Mouse (Mus musculus): ENCODE data around the gene Vmn2r90. TPM values are rescaled to one million over a fixed set of nuclear protein-coding genes. Genes with fewer than 3 reads are reported as not detected.
"Not testable (repeated sequence)": the region's sequence is repeated elsewhere in the genome, so short reads cannot be mapped to it uniquely, and the experiment has no call there.

Gene Vmn2r90
- total RNA-seq (2021): not detected
- long read RNA-seq, experiment 1: 0 reads
- long read RNA-seq, experiment 2: 0 reads

DNA sequence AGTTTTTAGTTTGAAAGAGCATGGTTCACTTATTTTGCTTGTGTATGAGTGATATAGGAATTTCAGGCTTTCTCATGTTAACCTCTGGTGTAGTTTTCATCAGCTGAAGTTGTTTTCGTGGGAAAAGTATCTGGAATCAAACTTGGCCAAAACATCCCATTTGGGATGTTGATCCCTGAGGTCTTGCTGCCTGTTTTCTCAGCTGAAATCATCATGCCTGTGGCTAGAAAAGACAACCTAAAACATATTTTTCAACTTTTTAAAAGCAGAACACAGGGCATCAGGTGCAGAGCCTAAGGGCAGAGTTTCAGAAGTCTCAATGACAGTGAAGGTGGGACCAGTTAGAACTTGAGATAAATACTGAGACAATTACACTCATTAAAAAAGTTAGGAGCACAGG is at the start of gene Vmn2r90:
Gene Vmn2r90, plus strand, starts transcription at position 301 of the 400 bp plus-strand sequence.
- DNase-seq (ENCODE audit: low spot score in 2 of 2): no peak

DNA sequence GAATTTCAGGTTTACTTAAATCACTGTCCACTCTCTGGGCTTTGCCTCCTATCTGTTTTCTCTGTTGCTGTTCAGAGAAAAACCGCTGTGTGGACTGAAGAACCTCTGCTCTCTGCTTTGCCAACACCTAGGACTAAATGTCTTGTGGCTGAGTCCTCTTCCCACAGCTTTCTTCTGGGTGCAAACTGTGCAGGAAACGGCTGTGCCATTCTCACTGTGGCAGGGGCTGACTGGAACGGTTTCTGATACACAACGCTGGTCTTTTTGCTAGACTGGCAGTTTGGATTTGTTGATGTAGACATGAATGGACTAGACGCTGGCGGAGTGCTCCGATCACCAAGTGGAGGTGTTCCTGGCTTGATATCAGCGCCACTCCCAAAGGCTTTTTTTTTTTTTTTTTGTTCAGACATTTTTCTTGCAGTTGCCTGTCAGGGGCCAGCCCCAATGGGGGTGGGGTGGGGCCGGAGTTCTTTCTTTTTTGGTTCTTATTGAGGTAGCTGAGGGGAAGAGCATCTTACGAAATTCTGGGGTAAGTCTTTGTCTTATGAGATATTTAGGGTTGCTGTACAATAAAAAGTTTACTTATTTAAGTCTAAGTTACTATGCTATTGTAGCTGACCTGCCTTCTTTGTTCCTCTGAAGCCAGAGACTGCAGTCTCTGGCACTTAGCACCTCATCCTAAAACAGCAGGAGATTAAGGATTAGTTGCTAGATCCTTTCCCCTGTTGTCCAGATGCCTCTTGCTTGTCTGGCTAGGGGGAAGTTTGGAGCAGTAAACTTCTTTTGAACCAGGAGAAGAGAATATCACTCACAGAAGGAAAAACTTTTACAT is 48.3 kb upstream of the Vmn2r90 start:
- DNase-seq (ENCODE audit: low spot score in 2 of 2): no peak

DNA sequence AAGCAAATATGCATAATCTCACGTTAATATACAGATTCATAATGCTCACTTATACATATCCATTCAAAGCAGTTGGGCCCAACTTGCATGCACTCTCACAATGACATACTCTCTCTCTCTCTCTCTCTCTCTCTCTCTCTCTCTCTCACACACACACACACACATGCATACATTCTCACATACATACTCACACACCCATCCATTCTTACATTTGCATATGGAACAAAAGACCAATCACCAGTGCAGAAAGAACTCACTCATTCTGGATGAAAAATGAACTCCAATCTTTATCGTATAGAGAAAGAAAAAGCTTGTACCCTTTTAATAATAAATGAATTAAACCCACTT is 47.7 kb upstream of the Vmn2r90 start:
- no peak for DNase-seq (ENCODE audit: low spot score in 2 of 2)

DNA sequence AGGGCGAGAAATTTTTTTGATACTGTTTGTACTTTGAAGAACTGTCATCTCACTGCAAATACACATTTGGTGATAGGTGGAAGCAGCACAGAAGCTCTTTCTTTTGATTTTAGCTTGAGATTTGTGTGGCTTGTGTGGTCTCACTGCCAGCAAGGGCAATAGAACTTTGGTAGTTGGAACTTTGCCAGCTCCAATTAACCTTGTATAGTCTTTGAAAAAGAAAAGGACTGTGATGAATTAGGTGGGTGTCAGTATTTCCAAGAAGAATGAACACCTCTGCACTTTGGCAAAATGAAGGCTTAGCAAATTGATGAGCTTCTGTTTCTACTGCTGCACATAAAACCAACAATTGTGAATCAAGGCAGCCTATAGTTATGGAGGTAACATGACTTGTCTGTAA is 24.8 kb upstream of the Vmn2r90 start:
- no peak for DNase-seq (ENCODE audit: low spot score in 2 of 2)

DNA sequence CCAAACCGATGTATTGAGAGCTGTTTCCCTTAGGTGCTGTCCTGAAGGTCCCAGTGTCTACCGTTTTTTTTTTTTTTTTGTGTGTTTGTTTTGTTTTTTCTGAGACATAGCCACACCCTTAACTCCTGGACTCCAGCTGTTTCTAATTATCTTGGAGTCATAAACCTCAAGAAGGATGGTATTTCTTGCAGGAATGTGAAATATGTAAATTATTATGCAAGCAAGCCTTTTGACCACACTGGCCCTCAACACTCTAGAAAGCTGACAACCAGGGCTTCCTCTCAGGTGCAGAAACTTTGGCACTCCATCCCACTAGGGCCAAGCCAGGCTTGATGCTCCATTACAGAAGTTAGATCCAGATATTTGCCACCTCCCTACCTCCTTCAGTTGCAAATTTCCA is 12.9 kb upstream of the Vmn2r90 start:
- no peak for DNase-seq (ENCODE audit: low spot score in 2 of 2)

DNA sequence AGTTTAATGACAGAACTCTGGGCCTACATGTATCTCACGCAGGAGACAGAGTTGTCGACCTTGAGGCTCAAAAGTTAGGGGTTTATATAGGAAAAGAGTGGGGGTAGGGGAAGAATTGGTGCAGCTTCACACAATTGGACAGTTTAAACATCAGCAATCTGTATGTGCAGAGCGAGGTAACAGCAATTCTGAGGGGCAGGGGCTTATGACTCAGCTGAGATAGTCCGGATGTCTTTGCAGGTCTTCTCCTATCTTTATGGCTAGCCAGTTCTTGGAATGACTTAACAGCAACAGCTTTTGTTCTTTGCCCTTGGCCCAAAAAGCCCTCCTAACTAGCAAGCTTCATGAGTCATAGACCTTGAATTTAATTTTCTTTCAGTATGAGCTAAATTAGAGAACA is 28.8 kb downstream of the Vmn2r90 start:
- not testable (repeated sequence) for DNase-seq (ENCODE audit: low spot score in 2 of 2)

DNA sequence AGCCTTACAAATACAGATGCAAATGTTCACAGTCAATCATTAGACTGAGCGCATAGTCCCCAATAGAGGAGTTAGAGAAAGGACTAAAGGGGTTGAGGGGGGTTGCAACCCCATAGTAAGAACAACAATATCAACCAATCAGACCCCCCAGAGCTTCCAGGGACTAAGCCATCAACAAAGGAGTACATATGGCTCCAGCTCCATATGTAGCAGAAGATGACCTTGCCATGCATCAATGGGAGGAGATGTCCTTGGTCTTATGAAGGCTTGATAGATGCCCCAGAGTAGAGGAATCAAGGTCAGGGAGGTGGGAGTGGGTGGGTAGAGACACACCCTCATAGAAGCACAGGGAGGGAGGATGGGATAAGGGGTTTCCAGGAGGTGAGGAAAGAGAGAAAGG is 35.1 kb downstream of the Vmn2r90 start:
- no peak for DNase-seq (ENCODE audit: low spot score in 2 of 2)

DNA sequence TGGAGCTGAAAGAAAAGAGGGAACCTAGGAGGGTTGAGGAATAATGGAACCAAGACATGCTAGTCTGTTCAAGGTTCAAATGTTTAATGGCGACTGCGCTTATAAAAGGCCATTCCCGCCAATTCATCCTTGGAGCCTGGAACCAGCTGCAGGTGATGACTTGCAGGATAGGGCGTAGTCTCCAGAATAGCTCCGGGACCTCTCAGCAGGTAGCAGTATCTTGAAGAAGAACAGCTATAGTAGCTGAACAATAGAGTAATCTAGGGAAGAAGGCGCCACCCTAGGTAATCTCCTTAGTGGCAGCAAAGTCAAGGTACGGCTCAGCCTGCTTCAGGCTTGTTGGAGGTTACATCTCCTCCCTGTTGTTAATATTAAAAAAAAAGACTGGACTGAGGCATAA is 35.8 kb downstream of the Vmn2r90 start:
- not testable (repeated sequence) for DNase-seq (ENCODE audit: low spot score in 2 of 2)

DNA sequence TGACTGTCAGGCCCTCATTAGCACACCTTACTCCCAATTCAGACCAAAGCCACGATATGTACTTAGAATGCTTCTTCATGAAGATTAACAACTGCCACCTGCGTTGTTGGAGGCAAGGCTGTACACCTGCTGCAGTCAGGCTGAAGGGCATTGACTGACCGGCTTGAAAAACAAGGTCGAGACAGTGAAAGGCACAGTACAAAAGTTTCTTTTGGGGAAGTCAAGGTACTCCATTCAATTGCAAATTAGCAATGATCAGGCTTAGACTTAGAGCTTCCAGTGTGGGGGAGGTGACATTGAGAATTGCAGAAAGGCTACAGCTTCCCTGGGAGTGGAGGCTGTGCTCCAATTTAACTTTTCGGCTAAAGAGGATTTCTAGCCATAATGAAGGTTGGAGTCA is 36.4 kb downstream of the Vmn2r90 start:
- DNase-seq (ENCODE audit: low spot score in 2 of 2): not testable (repeated sequence)

DNA sequence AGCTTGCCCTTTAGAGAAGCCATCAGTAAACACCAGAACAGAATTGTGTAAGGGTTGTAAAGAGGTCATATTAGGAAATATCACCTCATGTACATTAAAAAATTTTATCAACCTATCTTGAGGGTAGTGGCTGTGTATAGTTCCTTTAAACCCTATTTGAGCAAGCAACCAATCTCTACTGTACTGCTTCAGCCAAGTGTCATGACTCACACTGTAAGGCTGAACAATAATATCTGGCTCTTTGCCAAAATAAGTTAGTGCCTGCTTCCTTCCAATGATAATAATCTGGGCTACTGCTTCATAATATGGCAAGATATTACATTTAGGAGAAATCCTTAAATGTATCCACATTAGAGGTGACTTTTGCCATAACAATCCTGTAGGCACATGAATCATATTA is 38.0 kb downstream of the Vmn2r90 start:
- DNase-seq (ENCODE audit: low spot score in 2 of 2): not testable (repeated sequence)

DNA sequence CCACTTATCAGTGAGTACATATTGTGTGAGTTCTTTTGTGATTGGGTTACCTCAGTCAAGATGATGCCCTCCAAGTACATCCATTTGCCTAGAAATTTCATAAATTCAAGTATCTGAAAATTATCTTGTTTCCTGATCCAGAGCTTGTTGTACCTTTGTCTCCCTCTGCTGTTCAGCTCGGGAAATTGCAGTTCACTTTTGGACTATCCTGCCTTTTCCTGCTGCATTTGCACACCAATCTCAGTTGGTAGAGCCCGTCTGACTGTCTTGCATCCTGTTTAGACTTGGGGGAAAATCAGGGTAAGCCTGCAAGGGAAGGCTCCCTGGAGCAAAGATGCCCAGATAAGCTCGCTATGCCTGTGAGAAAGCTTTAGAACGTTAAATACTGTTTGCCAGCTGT is 45.8 kb downstream of the Vmn2r90 start:
- peak; percentile 41 to 48 for DNase-seq (ENCODE audit: low spot score in 2 of 2)

DNA sequence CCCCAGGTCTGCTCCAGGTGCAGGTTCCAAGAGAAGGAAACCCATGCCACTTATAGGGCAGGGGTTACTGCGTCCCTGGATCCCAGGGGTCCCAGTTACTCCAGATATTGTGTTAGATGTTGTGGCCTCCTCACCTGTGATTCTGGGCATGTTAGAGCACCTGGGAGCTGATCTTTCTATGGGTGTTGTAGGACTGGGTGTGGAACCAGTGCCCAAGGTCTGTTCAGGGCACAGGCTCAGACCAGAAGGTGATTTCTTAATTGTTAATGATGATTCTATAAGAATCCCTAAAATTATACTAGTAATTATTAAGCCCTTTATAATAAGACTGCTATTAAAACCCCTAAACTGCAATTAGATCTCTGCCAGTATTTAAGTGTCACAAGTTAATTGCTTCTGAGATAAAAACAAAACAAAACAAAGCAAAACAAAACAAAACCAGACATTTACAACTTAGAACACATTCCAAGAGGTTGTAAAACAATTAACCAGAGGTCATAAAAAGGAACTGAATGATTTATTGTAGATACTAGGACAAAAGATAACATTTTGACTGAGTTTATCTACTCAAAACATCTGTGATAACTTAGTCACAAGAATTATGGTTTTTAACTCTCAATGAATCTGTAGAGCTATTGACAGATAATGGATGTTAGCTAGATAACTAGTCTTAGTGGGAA is 59.2 kb downstream of the Vmn2r90 start:
- no peak for DNase-seq (ENCODE audit: low spot score in 2 of 2)

DNA sequence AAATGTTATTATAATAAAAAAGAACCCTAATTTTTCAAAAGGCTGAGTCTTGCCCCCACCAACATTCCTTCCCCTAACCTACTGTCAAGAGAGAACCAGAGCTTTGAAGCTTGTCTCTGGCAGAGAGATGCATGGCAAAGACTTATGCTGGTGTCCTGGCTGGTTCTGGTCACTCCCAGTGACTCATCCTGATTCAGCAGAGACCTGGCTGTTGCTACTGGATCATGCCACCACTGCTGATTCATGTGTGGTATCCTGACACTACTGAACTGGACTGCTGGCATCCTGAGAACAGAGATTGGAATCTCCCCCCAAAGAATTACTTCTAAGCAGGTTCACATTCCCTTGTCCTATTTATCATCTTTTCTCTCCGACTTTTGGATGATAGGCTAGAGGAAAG is 60.7 kb downstream of the Vmn2r90 start:
- no peak for DNase-seq (ENCODE audit: low spot score in 2 of 2)

DNA sequence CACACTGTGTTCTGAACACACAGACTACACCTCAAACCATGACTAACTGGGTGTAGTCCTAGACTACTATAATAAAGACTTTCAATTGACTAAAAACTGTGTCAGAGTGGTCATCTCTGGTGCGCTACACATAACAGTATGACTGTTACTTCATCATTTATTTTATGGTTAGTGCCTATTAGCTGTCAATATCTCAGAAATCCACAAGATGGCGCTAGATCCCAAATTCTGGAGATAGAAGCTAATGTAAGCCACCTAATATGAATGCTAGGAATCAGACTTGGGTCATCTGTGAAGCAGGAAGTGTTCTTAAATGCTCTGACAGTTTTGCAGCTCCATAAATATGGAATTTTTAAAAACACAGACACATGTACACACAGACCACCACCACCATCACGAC is 62.9 kb downstream of the Vmn2r90 start:
- DNase-seq (ENCODE audit: low spot score in 2 of 2): peak; percentile 6 to 29

Other genes with a start within 250 kb of the Vmn2r90 start
- 100 to 1,000 TPM in 1 of 2 experiments, 10 to 100 TPM in 1; 99.9 to 105 TPM for gene Lnpep, start 78.7 kb upstream of the Vmn2r90 start, total RNA-seq (2021)
- gene Spaca6, start 123.4 kb downstream of the Vmn2r90 start, total RNA-seq (2021): 10 to 100 TPM; 81.6 to 81.8 TPM
- gene Has1, start 151.5 kb downstream of the Vmn2r90 start, total RNA-seq (2021): 1 to 10 TPM in 1 of 2 experiments, under 1 TPM in 1; 0.67 to 1.4 TPM
- gene Fpr1, start 180.2 kb downstream of the Vmn2r90 start, total RNA-seq (2021): not detected
- not detected for gene Fpr2, start 184.1 kb downstream of the Vmn2r90 start, total RNA-seq (2021)
- not detected for gene Fpr3, start 184.1 kb downstream of the Vmn2r90 start, total RNA-seq (2021)

Data from left cerebral cortex, adult 18-20 months (tissue).